Mouse (Mus musculus) R1 (cell line): ENCODE data around the gene Itga9.

ENCODE experiments used
- DNase-seq: peaks from one replicate; pipeline ENCODE4 v3.0.0-alpha.2; 2018; ENCODE audit warnings: low read depth, low spot score

Gene Itga9

GRCm38 (mm10) chr9:118726550-118726949 is 120.1 kb downstream of the Itga9 start:
- DNase-seq = no peak

GRCm38 (mm10) chr9:118728296-118728695 is 121.8 kb downstream of the Itga9 start:
- no peak for DNase-seq

- no peak for DNase-seq
Observed at GRCm38 (mm10) chr9:118728987-118729386, 122.5 kb downstream of the Itga9 start.

GRCm38 (mm10) chr9:118730172-118730571 is 123.7 kb downstream of the Itga9 start:
- DNase-seq = no peak

GRCm38 (mm10) chr9:118730871-118731390 is 124.4 kb downstream of the Itga9 start:
- no peak for DNase-seq

GRCm38 (mm10) chr9:118731650-118732049 is 125.2 kb downstream of the Itga9 start:
- DNase-seq = no peak

GRCm38 (mm10) chr9:118733601-118734000 is 127.1 kb downstream of the Itga9 start:
- no peak for DNase-seq

- DNase-seq = no peak
Observed at GRCm38 (mm10) chr9:118737124-118737523, 130.6 kb downstream of the Itga9 start.

GRCm38 (mm10) chr9:118737601-118738137 is 131.2 kb downstream of the Itga9 start:
- no peak for DNase-seq

- no peak for DNase-seq
Observed at GRCm38 (mm10) chr9:118738311-118738710, 131.8 kb downstream of the Itga9 start.

- DNase-seq = no peak
Observed at GRCm38 (mm10) chr9:118739071-118739470, 132.6 kb downstream of the Itga9 start.

GRCm38 (mm10) chr9:118739659-118740058 is 133.2 kb downstream of the Itga9 start:
- no peak for DNase-seq

GRCm38 (mm10) chr9:118741268-118741667 is 134.8 kb downstream of the Itga9 start:
- DNase-seq = no peak

- no peak for DNase-seq
Observed at GRCm38 (mm10) chr9:118749335-118749949, 143.0 kb downstream of the Itga9 start.

GRCm38 (mm10) chr9:118750828-118751227 is 144.3 kb downstream of the Itga9 start:
- DNase-seq = no peak

GRCm38 (mm10) chr9:118752376-118752775 is 145.9 kb downstream of the Itga9 start:
- DNase-seq = no peak

GRCm38 (mm10) chr9:118759462-118759861 is 153.0 kb downstream of the Itga9 start:
- no peak for DNase-seq

- DNase-seq = no peak
Observed at GRCm38 (mm10) chr9:118761953-118762590, 155.6 kb downstream of the Itga9 start.

- no peak for DNase-seq
Observed at GRCm38 (mm10) chr9:118762759-118763158, 156.3 kb downstream of the Itga9 start.

GRCm38 (mm10) chr9:118763203-118763602 is 156.7 kb downstream of the Itga9 start:
- no peak for DNase-seq

GRCm38 (mm10) chr9:118763646-118764045 is 157.2 kb downstream of the Itga9 start:
- DNase-seq = no peak

GRCm38 (mm10) chr9:118765059-118765458 is 158.6 kb downstream of the Itga9 start:
- no peak for DNase-seq

GRCm38 (mm10) chr9:118767008-118767407 is 160.5 kb downstream of the Itga9 start:
- no peak for DNase-seq
